Mouse (Mus musculus) ES-Bruce4 (cell line): ENCODE data around the gene Birc6. TPM values are rescaled to one million over a fixed set of nuclear protein-coding genes. Genes with fewer than 3 reads are reported as not detected.

Experiments
- H3K27ac ChIP-seq: 2 replicates; pipeline ENCODE4 v1.5.1; 2012; ENCODE audit warnings: low read length, inconsistent platforms; ENCODE audit not compliant: insufficient read depth
- H3K27me3 ChIP-seq: 2 replicates; pipeline ENCODE4 v1.6.1; 2012; ENCODE audit warnings: mild to moderate bottlenecking, low read length, inconsistent platforms; ENCODE audit not compliant: control insufficient read depth, poor library complexity, insufficient read depth, severe bottlenecking
- H3K36me3 ChIP-seq: 2 replicates; pipeline ENCODE4 v1.6.1; 2012; ENCODE audit warnings: inconsistent platforms, mild to moderate bottlenecking, low read length, moderate library complexity; ENCODE audit not compliant: control insufficient read depth, poor library complexity, insufficient read depth, severe bottlenecking
- H3K4me1 ChIP-seq: one replicate; pipeline ENCODE4 v1.8.1; 2011; ENCODE audit warnings: low read length; ENCODE audit not compliant: control insufficient read depth, insufficient read depth
- H3K4me3 ChIP-seq: 2 replicates; pipeline ENCODE4 v1.5.1; 2011; ENCODE audit warnings: low read depth, mild to moderate bottlenecking, low read length
- H3K9ac ChIP-seq: 2 replicates; pipeline ENCODE4 v1.6.1; 2012; ENCODE audit warnings: low read depth, mild to moderate bottlenecking, inconsistent platforms; ENCODE audit not compliant: poor library complexity, severe bottlenecking
- H3K9me3 ChIP-seq: replicated peaks from 2 replicates; pipeline ENCODE4 v1.6.1; 2012; ENCODE audit warnings: mild to moderate bottlenecking, low read length, inconsistent platforms; ENCODE audit not compliant: control insufficient read depth, poor library complexity, insufficient read depth, severe bottlenecking
- CTCF ChIP-seq: IDR thresholded peaks from one replicate; pipeline ENCODE4 v1.8.1; 2011; ENCODE audit warnings: low read depth, low read length
- EP300 ChIP-seq: IDR thresholded peaks from 2 replicates; pipeline ENCODE4 v1.6.1; 2011; ENCODE audit warnings: low read depth, low read length; ENCODE audit not compliant: insufficient read depth
- POLR2A ChIP-seq: IDR thresholded peaks from one replicate; pipeline ENCODE4 v1.8.1; 2011; ENCODE audit warnings: low read length; ENCODE audit not compliant: insufficient read depth
- polyA plus RNA-seq: library from polyadenylated mRNA; stranded (reverse); fragments of >200 nt; gene quantifications from 2 replicates; pipeline ENCODE4 v1.2.4, GENCODE M21; 2011; ENCODE audit warnings: low read depth; ENCODE audit not compliant: missing spikeins, insufficient read depth, insufficient read length

Gene Birc6
- polyA plus RNA-seq, 1 experiment: 132 TPM

DNA sequence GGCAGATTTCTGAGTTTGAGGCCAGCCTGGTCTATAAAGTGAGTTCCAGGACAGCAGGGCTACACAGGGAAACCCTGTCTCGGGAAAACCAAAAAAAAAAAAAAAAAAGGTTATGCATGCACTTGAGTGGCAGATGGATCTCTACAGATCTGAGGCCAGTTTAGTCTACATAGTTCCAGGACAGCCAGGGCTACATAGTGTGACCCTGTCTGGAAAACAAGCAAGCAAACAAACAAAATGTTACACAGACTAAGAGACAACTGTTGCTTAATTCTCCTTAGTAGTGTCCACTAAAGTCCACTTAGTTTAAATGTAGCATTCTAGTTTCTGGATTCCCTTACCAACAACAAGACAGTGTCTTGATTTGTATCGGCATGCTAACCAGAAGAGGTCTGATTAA lies 2.0 kb upstream of the Birc6 start:
- H3K4me3 ChIP-seq: no peak overlapping the region
- H3K27ac ChIP-seq: no peak overlapping the region
- TF ChIP-seq CTCF: no peak
- no peak for TF ChIP-seq POLR2A
- no peak for TF ChIP-seq EP300
- 0 out of 2 replicates have a peak, but pooled peaks cover 5% of the 10 kb centered on the region for H3K9me3 ChIP-seq
- no peaks in the 10 kb centered on the region for H3K27me3 ChIP-seq
- H3K36me3 ChIP-seq: no peaks in the 10 kb centered on the region; the same call in 1 of the 2 replicates
- no peaks in the 10 kb centered on the region for H3K4me1 ChIP-seq
- peak overlapping the region; percentile 78; the same call in 1 of the 2 replicates for H3K9ac ChIP-seq

DNA sequence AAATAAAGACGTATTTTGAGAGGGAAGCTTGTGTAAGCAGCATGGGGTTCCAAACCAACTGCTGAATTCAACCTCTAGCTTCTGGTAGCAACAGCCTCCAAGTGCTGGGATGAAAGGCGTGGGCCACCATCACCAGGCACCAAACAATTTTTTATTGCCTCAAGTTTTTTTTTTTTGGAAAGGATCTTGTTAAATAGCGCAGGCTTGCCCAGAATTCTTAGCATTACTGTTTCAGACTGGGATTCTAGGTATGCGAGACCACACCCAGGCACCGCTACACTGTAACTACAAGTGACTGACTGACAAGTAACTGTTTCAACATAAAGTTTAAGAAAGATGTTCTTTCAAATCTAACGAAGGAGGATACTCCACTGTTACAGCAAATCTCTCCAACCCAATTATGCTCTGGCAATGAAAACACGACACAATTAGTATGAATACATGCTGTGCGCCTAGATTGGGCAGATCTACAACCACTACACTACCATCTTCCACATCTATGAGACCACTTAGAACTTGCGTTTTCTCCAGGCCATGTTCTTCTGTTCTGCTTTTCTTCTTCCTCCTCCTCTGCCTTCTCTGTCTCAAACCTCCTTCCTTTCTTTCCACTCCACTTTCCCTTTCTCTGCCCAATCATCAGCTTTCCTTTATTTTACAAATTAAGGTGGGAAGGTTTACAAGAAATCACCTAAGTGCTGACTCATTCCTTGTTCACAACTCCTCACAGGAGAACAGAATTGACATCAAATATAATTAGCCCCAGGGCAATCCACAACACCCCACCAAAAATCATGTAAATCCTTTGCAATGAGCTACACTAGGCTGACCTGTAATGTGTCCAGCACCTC lies 1.1 kb upstream of the Birc6 start:
- H3K4me1 ChIP-seq: no peaks in the 10 kb centered on the region
- H3K4me3 ChIP-seq: peak overlapping the region; percentile 91
- H3K27me3 ChIP-seq: no peaks in the 10 kb centered on the region
- H3K36me3 ChIP-seq: no peaks in the 10 kb centered on the region; the same call in 1 of the 2 replicates
- peak overlapping the region; percentile 78 for H3K9ac ChIP-seq
- peak overlapping the region; percentile 90 for H3K27ac ChIP-seq
- 0 out of 2 replicates have a peak, but pooled peaks cover 5% of the 10 kb centered on the region for H3K9me3 ChIP-seq
- peak; percentile 14 for TF ChIP-seq POLR2A
- no peak for TF ChIP-seq CTCF
- no peak for TF ChIP-seq EP300

DNA sequence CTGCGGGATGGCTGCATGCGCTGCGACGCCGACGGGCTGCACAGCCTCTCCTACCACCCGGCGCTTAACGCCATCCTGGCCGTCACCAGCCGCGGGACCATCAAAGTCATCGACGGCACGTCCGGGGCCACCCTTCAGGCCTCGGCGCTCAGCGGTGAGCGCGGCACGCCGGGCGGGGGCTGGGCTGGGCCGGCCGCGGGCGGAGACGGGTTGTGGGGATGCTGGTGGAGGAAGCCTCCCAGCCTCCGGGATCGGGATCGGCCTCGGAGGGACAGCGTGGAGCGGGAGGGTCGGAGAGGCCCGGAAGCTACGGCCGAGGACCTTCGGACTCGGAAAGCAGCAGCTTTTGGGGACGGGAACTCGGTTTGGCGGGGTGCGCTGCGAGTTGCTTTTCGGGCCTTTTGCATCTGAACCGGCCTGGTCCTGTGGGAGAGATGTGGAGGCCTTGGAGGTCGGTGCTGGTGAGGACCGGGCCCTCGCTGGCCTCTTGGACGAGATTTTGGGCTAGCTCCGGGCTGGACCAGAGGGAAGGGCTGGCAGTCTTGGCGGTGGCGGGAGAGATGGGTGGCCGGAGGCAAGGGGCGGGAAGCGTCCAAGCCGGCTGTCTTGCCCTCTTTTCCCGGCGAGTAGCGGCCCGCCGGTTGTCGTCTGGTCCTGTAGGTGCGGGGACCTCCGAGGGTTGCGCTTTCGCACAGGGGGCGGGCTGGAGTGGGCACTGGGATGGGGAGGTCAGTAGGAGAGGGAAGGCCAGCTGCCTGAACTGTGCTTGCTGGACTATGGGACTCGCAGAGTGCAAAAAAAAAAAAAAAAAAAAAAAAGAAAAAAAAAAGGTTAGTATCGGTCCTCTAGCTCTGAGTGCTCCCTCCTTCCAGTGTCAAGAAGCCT lies 795 bp downstream of the Birc6 start:
- H3K9ac ChIP-seq: peak overlapping the region; percentile 89
- no peaks in the 10 kb centered on the region for H3K27me3 ChIP-seq
- no peaks in the 10 kb centered on the region for H3K9me3 ChIP-seq
- H3K4me1 ChIP-seq: no peaks in the 10 kb centered on the region
- TF ChIP-seq CTCF: no peak
- no peak for TF ChIP-seq POLR2A
- TF ChIP-seq EP300: no peak
- H3K27ac ChIP-seq: peak overlapping the region; percentile 39
- H3K4me3 ChIP-seq: peak overlapping the region; percentile 90
- no peaks in the 10 kb centered on the region for H3K36me3 ChIP-seq

DNA sequence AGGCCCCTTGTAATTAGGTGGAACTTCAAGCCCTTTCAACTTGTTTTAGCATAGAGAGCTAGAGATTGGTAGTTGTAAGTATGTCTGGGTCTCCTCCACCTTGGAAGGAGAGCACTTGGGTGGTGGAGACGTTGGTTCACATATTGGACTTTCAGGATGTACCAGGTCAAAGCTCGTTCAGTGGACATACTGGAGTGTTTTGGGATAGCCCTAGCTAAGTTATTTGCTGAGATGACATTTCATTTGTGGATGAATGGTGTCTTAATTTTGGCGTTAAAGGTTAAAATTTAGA lies 1.4 kb downstream of the Birc6 start:
- no peak for TF ChIP-seq CTCF
- TF ChIP-seq POLR2A: no peak
- no peak for TF ChIP-seq EP300
- H3K27ac ChIP-seq: no peak overlapping the region

DNA sequence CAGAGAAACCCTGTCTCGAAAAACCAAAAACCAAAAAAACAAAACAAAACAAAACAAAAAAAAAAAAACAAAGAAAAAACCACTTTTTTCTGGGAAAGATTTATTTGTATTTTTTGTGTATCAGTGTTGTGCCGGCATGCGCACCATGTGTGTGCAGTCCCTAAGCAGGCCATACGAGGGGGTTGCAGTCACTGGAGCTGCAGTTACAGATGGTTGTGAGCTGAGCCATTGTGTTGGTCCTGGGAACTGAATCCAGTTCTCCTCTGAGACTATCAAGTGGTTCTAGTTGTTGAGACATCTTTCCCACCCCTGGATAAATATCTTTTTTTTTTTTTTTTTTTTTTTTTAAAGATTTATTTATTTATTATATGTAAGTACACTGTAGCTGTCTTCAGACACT lies 6.9 kb downstream of the Birc6 start:
- Histone ChIP-seq H3K27me3 (no peaks in the 10 kb centered on the region), H3K36me3 (no peaks in the 10 kb centered on the region), H3K4me3 (no peak overlapping the region), H3K27ac (no peak overlapping the region), H3K9me3 (no peaks in the 10 kb centered on the region), H3K4me1 (no peaks in the 10 kb centered on the region), H3K9ac (no peak overlapping the region)
- TF ChIP-seq EP300 (no peak), CTCF (peak; percentile 13)

More for the DNA sequence above, 1.4 kb downstream of the Birc6 start:
- no peaks in the 10 kb centered on the region for H3K27me3 ChIP-seq
- no peaks in the 10 kb centered on the region for H3K4me1 ChIP-seq
- H3K4me3 ChIP-seq: peak overlapping the region; percentile 90
- peak overlapping the region; percentile 89 for H3K9ac ChIP-seq
- H3K9me3 ChIP-seq: no peaks in the 10 kb centered on the region
- no peaks in the 10 kb centered on the region for H3K36me3 ChIP-seq
